Mouse (Mus musculus): ENCODE results near the gene Cog7. TPM values are rescaled to one million over a fixed set of nuclear protein-coding genes. Genes with fewer than 3 reads are reported as not detected.

The Cog7 gene
- polyA plus RNA-seq, 1 experiment: 39.9 TPM

DNA sequence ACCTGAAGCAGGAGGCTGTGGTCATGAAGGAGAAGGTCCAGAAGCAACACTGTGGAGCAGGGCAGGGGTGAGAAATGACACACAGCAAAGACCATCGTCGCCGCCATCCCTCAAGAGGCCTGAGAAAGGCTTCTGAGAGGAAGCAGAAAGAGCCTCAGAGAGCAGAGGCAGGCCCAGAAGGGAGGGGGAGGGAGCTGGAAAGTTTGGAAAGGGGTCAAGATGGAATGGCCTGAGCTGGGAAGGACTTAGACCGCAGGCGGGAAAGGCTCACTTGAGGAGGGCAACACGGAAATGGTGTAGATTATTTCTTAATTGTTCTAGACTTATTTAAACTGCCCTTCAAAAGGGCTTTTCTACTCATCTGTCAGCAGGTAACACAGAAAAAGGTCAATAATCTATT is 47.8 kb downstream of the Cog7 start:
- 75% methylated on average over 6 of the region's 6 CpGs for WGBS
- no peak for DNase-seq
- no peak for TF ChIP-seq CTCF (conservative IDR thresholded peaks at IDR 0.05; ENCODE audit: insufficient read depth, insufficient read length, low read depth, low read length)
- no peak for TF ChIP-seq POLR2A (IDR thresholded peaks at IDR 0.05; ENCODE audit: low read depth, low read length)
- Histone ChIP-seq H3K27ac (ENCODE audit: insufficient read depth, low read depth, low read length) (peak overlapping the region; percentile 70), H3K27me3 (replicated peaks; ENCODE audit: control insufficient read depth, insufficient read depth, low read length) (no peaks in the 10 kb centered on the region), H3K36me3 (ENCODE audit: control insufficient read depth, insufficient read depth, low read length) (no peaks in the 10 kb centered on the region), H3K4me3 (ENCODE audit: insufficient read depth, low read depth, low read length) (no peak overlapping the region), H3K4me1 (ENCODE audit: control insufficient read depth, insufficient read depth, low read length) (no peaks in the 10 kb centered on the region; the same call in 1 of the 2 replicates)

DNA sequence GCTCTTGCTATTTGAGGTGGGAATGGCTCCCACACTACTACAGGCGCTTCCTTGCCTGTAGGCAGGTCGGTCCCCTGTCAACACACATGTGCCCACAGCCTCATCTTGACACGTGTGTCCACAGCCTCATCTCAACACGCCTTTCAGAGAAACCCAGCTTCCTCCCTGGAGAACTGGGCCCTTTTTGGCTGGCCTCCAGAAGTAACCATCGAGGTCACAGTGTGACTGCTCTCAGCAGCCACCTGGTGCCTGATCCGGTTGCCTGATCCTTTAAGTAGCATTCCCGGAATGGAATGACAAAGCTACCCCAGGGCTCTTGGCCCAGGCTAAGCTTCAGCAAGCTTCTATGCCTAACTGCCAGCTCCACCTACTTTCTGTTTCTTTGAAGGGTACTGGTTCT is 50.3 kb downstream of the Cog7 start:
- Histone ChIP-seq H3K27me3 (replicated peaks; ENCODE audit: control insufficient read depth, insufficient read depth, low read length) (no peaks in the 10 kb centered on the region), H3K4me3 (ENCODE audit: insufficient read depth, low read depth, low read length) (no peak overlapping the region), H3K27ac (ENCODE audit: insufficient read depth, low read depth, low read length) (peak overlapping the region; percentile 48; the same call in 1 of the 2 replicates), H3K4me1 (ENCODE audit: control insufficient read depth, insufficient read depth, low read length) (no peaks in the 10 kb centered on the region; the same call in 1 of the 2 replicates), H3K36me3 (ENCODE audit: control insufficient read depth, insufficient read depth, low read length) (no peaks in the 10 kb centered on the region)
- DNase-seq: peak; percentile 64
- TF ChIP-seq CTCF (conservative IDR thresholded peaks at IDR 0.05; ENCODE audit: insufficient read depth, insufficient read length, low read depth, low read length) (no peak), POLR2A (IDR thresholded peaks at IDR 0.05; ENCODE audit: low read depth, low read length) (no peak)
- 50% methylated on average over 7 of the region's 7 CpGs for WGBS

DNA sequence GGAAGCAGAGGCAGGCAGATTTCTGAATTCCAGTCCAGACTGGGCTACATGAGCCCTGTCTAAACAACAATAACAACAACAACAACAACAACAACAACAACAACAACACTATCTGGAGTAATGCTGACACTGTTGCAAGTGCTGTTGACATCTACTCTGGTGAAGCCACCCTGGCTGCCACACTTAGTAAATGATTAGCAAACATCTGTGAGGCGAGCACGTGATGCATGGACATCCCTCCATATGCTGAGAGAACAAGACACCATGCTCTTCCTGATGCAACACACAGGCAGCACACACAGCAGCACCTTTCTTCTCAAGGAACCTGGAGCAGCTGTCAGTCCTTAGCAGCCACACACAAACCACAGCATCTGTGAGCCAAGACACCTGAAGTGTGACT is 53.6 kb downstream of the Cog7 start:
- WGBS: 73% methylated on average over 2 of the region's 2 CpGs
- no peak overlapping the region for H3K27ac ChIP-seq (ENCODE audit: insufficient read depth, low read depth, low read length)
- DNase-seq: no peak
- H3K36me3 ChIP-seq (ENCODE audit: control insufficient read depth, insufficient read depth, low read length): 0 out of 2 replicates have a peak, but pooled peaks cover 2% of the 10 kb centered on the region
- no peaks in the 10 kb centered on the region for H3K27me3 ChIP-seq (replicated peaks; ENCODE audit: control insufficient read depth, insufficient read depth, low read length)
- no peaks in the 10 kb centered on the region for H3K4me1 ChIP-seq (ENCODE audit: control insufficient read depth, insufficient read depth, low read length)
- no peak overlapping the region for H3K4me3 ChIP-seq (ENCODE audit: insufficient read depth, low read depth, low read length)
- TF ChIP-seq POLR2A (IDR thresholded peaks at IDR 0.05; ENCODE audit: low read depth, low read length): no peak
- TF ChIP-seq CTCF (conservative IDR thresholded peaks at IDR 0.05; ENCODE audit: insufficient read depth, insufficient read length, low read depth, low read length): no peak

DNA sequence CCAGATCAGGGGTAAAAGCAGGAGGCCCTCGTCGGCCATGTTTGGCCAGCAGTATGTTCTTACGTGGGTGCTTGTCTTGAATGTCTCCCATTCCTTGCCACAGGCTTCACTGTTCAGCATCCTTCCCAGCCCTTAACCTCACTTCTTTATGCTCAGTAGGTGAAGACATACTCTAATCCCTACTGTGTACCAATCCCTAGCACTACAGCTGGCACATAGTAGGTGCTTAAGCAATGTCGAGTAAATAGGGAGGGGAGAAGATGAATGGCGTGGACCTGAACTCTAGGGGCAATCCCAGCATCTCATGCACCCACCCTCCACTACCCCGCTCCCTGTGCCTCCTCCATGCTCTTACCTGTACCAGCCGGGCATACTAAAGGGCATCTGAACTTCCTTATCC is 57.1 kb downstream of the Cog7 start:
- Histone ChIP-seq H3K27me3 (replicated peaks; ENCODE audit: control insufficient read depth, insufficient read depth, low read length) (no peaks in the 10 kb centered on the region), H3K4me1 (ENCODE audit: control insufficient read depth, insufficient read depth, low read length) (no peaks in the 10 kb centered on the region), H3K27ac (ENCODE audit: insufficient read depth, low read depth, low read length) (no peak overlapping the region), H3K4me3 (ENCODE audit: insufficient read depth, low read depth, low read length) (no peak overlapping the region), H3K36me3 (ENCODE audit: control insufficient read depth, insufficient read depth, low read length) (0 out of 2 replicates have a peak, but pooled peaks cover 2% of the 10 kb centered on the region)
- 96% methylated on average over 7 of the region's 7 CpGs for WGBS
- no peak for DNase-seq
- no peak for TF ChIP-seq POLR2A (IDR thresholded peaks at IDR 0.05; ENCODE audit: low read depth, low read length)
- TF ChIP-seq CTCF (conservative IDR thresholded peaks at IDR 0.05; ENCODE audit: insufficient read depth, insufficient read length, low read depth, low read length): no peak

DNA sequence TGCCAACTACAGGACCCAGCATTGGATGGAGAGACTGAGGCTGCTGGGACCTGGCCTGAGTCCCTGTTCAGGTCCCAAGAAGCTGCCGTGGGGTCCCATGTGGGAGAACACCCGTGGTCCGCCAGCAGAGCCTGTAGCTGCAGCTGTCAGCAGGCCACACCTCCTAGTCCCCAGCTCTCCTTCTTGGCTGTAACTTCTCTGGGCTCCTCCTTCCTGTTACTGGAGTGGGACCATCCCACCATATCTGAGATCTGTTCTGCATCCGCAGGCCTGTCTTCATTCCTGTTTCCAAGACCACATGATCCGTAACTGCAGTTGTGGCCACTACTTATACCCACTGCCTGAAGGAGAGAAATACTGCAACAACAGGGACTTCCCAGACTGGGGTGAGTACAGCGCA is 67.6 kb downstream of the Cog7 start:
- Histone ChIP-seq H3K27ac (ENCODE audit: insufficient read depth, low read depth, low read length) (no peak overlapping the region), H3K4me3 (ENCODE audit: insufficient read depth, low read depth, low read length) (no peak overlapping the region), H3K27me3 (replicated peaks; ENCODE audit: control insufficient read depth, insufficient read depth, low read length) (no peaks in the 10 kb centered on the region), H3K4me1 (ENCODE audit: control insufficient read depth, insufficient read depth, low read length) (no peaks in the 10 kb centered on the region), H3K36me3 (ENCODE audit: control insufficient read depth, insufficient read depth, low read length) (no peaks in the 10 kb centered on the region)
- no peak for DNase-seq
- 63% methylated on average over 6 of the region's 6 CpGs for WGBS
- no peak for TF ChIP-seq POLR2A (IDR thresholded peaks at IDR 0.05; ENCODE audit: low read depth, low read length)
- TF ChIP-seq CTCF (conservative IDR thresholded peaks at IDR 0.05; ENCODE audit: insufficient read depth, insufficient read length, low read depth, low read length): no peak

DNA sequence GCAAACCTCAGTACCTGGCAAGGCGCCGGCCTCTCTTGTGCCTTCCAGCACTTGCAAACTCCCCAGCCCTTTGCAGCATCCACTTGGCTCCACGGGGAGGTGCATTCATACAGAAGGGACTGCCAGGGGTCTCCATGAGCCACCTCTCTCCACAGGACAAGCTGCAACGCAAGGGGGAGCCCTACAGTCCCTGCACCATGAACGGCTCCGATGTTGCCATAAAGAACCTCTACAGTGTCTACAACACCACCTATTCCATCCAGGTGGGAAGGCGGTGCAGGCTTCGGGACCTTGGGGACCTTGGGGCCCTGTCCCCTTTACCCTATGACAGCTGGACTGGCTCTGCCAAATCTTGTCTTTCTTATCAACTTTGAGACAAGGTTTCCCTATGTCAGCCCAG is 69.3 kb downstream of the Cog7 start:
- Histone ChIP-seq H3K36me3 (ENCODE audit: control insufficient read depth, insufficient read depth, low read length) (no peaks in the 10 kb centered on the region), H3K27ac (ENCODE audit: insufficient read depth, low read depth, low read length) (no peak overlapping the region), H3K27me3 (replicated peaks; ENCODE audit: control insufficient read depth, insufficient read depth, low read length) (no peaks in the 10 kb centered on the region), H3K4me1 (ENCODE audit: control insufficient read depth, insufficient read depth, low read length) (no peaks in the 10 kb centered on the region), H3K4me3 (ENCODE audit: insufficient read depth, low read depth, low read length) (no peak overlapping the region)
- TF ChIP-seq CTCF (conservative IDR thresholded peaks at IDR 0.05; ENCODE audit: insufficient read depth, insufficient read length, low read depth, low read length) (no peak), POLR2A (IDR thresholded peaks at IDR 0.05; ENCODE audit: low read depth, low read length) (no peak)
- WGBS: 77% methylated on average over 8 of the region's 8 CpGs
- DNase-seq: no peak

DNA sequence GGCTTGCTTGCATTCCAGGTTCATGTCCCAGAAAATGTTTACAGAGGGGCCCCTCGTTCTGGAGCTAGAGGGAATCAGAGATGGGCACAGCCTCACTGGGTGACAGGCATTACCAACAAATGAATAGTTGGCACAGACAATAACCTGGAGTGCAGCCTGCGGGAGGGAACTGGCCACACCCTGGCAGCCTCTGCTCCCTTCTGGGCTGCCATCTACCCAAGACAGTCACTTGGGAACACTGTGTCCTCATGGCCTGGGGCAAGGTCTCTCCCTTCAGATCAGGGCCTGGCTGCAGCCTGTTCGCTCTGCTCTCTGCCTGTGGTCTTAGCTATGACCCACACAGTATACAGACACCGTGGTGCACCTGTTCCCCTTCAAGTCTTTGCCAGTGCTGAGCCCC is 74.6 kb downstream of the Cog7 start:
- WGBS: 64% methylated on average over 4 of the region's 4 CpGs
- Histone ChIP-seq H3K36me3 (ENCODE audit: control insufficient read depth, insufficient read depth, low read length) (no peaks in the 10 kb centered on the region), H3K27ac (ENCODE audit: insufficient read depth, low read depth, low read length) (no peak overlapping the region), H3K4me1 (ENCODE audit: control insufficient read depth, insufficient read depth, low read length) (no peaks in the 10 kb centered on the region), H3K27me3 (replicated peaks; ENCODE audit: control insufficient read depth, insufficient read depth, low read length) (no peaks in the 10 kb centered on the region), H3K4me3 (ENCODE audit: insufficient read depth, low read depth, low read length) (no peak overlapping the region)
- no peak for TF ChIP-seq CTCF (conservative IDR thresholded peaks at IDR 0.05; ENCODE audit: insufficient read depth, insufficient read length, low read depth, low read length)
- TF ChIP-seq POLR2A (IDR thresholded peaks at IDR 0.05; ENCODE audit: low read depth, low read length): no peak
- DNase-seq: peak; percentile 9

All from kidney, adult 2 months (tissue).